Mouse (Mus musculus): ENCODE data around the gene Smad5. TPM values are rescaled to one million over a fixed set of nuclear protein-coding genes. Genes with fewer than 3 reads are reported as not detected.

The Smad5 gene
- total and polyA plus RNA-seq, 3 experiments, result 19.7 to 30.3 (median 29.7) TPM

DNA sequence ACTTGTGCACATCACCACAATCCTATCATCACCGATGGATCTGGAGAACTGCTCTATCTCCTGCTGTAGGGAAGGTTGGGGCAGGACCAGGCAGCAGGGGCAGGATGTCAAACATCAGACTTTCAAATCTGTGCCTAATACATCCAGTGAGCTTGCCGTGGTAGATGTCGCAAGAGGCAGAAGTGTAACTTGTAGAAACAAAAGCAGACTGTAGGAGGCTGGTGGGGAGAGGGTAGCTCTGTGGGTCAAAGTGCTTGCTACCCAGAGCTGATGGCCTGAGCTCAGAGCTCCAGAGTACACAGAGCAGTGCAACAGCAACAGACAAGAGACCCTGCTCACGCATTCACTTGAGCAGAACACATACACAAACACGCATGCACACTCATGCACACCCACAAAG lies 6.1 kb upstream of the Smad5 start:
- Histone ChIP-seq H3K27ac (no peak overlapping the region), H3K27me3 (ENCODE audit: control insufficient read depth, insufficient read depth, low read length) (no peaks in the 10 kb centered on the region), H3K4me1 (ENCODE audit: control insufficient read depth, insufficient read depth, low read length) (peaks cover 1% of the 10 kb centered on the region; the same call in 1 of the 2 replicates), H3K9ac (ENCODE audit: low read depth, low read length) (no peak overlapping the region), H3K36me3 (ENCODE audit: control insufficient read depth, insufficient read depth, low read length) (no peaks in the 10 kb centered on the region), H3K79me2 (replicated peaks; ENCODE audit: control insufficient read depth, insufficient read depth, low read length) (no peaks in the 10 kb centered on the region), H3K4me3 (no peak overlapping the region)
- intact Hi-C loops (cut with DNase I), result no loop called here
- WGBS, result 82% methylated on average over 5 of the region's 5 CpGs
- TF ChIP-seq POLR2A (IDR thresholded peaks at IDR 0.05; ENCODE audit: insufficient read depth, low read depth, low read length) (no peak), EP300 (IDR thresholded peaks at IDR 0.05; ENCODE audit: insufficient read depth, low read depth, low read length) (no peak), CTCF (IDR thresholded peaks at IDR 0.05) (no peak)
- no peak for DNase-seq

DNA sequence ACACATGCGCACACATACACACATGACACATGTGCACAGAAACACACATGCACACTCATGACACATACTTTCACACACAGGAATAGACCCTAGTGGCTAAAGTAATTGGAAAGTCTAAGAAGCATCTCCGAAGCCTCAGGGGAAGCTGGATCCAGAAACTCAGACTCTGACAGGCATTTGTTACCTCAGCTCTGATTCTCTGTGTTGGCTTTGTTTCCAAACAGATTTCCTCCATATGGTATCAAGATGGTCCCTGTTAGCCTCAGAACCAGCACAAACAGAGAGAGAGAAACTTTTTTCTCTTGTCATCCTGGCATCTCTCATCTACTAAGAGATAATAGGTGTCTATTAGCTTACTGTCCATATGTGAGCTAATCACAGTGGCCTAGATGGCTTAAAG lies 5.6 kb upstream of the Smad5 start:
- WGBS, result 97% methylated on average over 2 of the region's 2 CpGs
- Histone ChIP-seq H3K27me3 (ENCODE audit: control insufficient read depth, insufficient read depth, low read length) (no peaks in the 10 kb centered on the region), H3K4me3 (no peak overlapping the region), H3K36me3 (ENCODE audit: control insufficient read depth, insufficient read depth, low read length) (no peaks in the 10 kb centered on the region), H3K9ac (ENCODE audit: low read depth, low read length) (no peak overlapping the region), H3K27ac (no peak overlapping the region), H3K4me1 (ENCODE audit: control insufficient read depth, insufficient read depth, low read length) (peaks cover 1% of the 10 kb centered on the region; the same call in 1 of the 2 replicates), H3K79me2 (replicated peaks; ENCODE audit: control insufficient read depth, insufficient read depth, low read length) (no peaks in the 10 kb centered on the region)
- intact Hi-C loops (cut with DNase I), result no loop called here
- TF ChIP-seq POLR2A (IDR thresholded peaks at IDR 0.05; ENCODE audit: insufficient read depth, low read depth, low read length) (no peak), CTCF (IDR thresholded peaks at IDR 0.05) (no peak), EP300 (IDR thresholded peaks at IDR 0.05; ENCODE audit: insufficient read depth, low read depth, low read length) (no peak)
- DNase-seq, result no peak

DNA sequence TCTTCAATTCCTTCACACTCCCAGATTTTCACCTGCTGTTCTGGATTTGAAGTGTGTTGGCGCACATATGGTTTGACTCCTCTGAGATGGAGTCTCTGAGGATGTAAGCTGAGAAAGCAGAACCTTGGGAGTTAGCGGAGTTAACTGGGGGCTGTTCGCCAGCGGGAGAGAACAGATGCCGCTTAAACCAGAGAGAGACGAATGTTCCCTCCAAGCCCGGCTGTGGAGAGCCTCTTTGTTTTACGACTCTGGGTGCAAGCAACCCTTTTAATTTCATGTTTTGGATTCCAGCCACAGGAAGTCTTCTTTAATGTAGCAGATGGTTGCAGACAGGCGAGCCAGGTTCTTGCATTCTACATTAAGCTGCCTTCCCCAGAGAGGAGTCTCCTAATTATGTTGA lies 4.4 kb upstream of the Smad5 start:
- no peak for TF ChIP-seq CTCF (IDR thresholded peaks at IDR 0.05)
- TF ChIP-seq EP300 (IDR thresholded peaks at IDR 0.05; ENCODE audit: insufficient read depth, low read depth, low read length), result no peak
- no peak for TF ChIP-seq POLR2A (IDR thresholded peaks at IDR 0.05; ENCODE audit: insufficient read depth, low read depth, low read length)
- intact Hi-C loops (cut with DNase I), result no loop called here
- Histone ChIP-seq H3K36me3 (ENCODE audit: control insufficient read depth, insufficient read depth, low read length) (no peaks in the 10 kb centered on the region), H3K4me3 (no peak overlapping the region), H3K27ac (no peak overlapping the region), H3K27me3 (ENCODE audit: control insufficient read depth, insufficient read depth, low read length) (no peaks in the 10 kb centered on the region), H3K9ac (ENCODE audit: low read depth, low read length) (no peak overlapping the region), H3K4me1 (ENCODE audit: control insufficient read depth, insufficient read depth, low read length) (peaks cover 4% of the 10 kb centered on the region), H3K79me2 (replicated peaks; ENCODE audit: control insufficient read depth, insufficient read depth, low read length) (no peaks in the 10 kb centered on the region)
- no peak for DNase-seq
- WGBS, result 29% methylated on average over 9 of the region's 9 CpGs

DNA sequence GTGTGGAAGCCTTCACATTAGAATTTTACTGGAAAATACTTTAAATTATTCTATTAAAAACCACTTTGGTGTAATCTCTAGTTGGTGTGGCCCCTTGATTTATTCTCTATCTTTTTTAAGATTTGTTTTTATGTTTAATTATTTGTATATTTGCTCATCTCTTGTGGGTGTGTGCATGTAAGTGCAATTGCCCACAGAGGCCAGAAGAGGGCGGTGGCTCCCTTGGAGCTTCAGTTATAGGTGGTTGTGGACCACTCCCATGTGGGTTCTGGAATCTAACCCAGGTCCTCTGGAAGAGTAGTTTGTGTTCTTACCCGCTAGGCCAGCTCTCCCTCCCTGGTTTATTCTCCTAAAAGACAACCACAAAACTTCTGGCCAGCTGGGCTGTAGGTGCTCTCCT lies 3.4 kb upstream of the Smad5 start:
- WGBS, result 88% methylated on average over 2 of the region's 2 CpGs
- Histone ChIP-seq H3K4me1 (ENCODE audit: control insufficient read depth, insufficient read depth, low read length) (peaks cover 6% of the 10 kb centered on the region), H3K9ac (ENCODE audit: low read depth, low read length) (no peak overlapping the region), H3K4me3 (no peak overlapping the region), H3K27me3 (ENCODE audit: control insufficient read depth, insufficient read depth, low read length) (no peaks in the 10 kb centered on the region), H3K79me2 (replicated peaks; ENCODE audit: control insufficient read depth, insufficient read depth, low read length) (no peaks in the 10 kb centered on the region), H3K36me3 (ENCODE audit: control insufficient read depth, insufficient read depth, low read length) (no peaks in the 10 kb centered on the region), H3K27ac (no peak overlapping the region)
- intact Hi-C loops (cut with DNase I), result no loop called here
- no peak for DNase-seq
- TF ChIP-seq POLR2A (IDR thresholded peaks at IDR 0.05; ENCODE audit: insufficient read depth, low read depth, low read length) (no peak), CTCF (IDR thresholded peaks at IDR 0.05) (peak; percentile 37), EP300 (IDR thresholded peaks at IDR 0.05; ENCODE audit: insufficient read depth, low read depth, low read length) (no peak)

DNA sequence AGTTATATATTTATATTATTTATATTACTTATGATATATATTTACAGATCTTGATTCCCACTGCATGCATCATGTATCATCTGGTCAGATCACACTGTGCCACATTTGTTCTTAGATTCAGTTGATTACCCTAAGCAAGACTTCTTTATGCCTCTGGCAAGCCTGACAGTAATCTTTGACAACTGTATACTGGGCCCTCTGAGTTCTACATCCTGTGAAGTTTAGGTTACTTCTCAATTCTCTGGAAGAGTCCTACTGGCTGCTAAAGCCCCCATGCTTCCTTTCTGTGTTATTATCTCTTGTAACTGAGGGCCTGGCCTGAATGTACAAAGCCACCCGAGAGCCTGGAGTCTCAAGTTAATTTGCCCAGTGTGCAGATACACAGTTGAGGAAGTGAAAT lies 1.8 kb upstream of the Smad5 start:
- DNase-seq, result no peak
- no peaks in the 10 kb centered on the region for H3K27me3 ChIP-seq (ENCODE audit: control insufficient read depth, insufficient read depth, low read length)
- 0 out of 2 replicates have a peak, but pooled peaks cover 4% of the 10 kb centered on the region for H3K79me2 ChIP-seq (replicated peaks; ENCODE audit: control insufficient read depth, insufficient read depth, low read length)
- intact Hi-C loops (cut with DNase I), result loop anchor here (2.0 to 5.0 kb wide), 3 partner anchors 18 to 39 kb away; no protein-coding TSS in a partner anchor
- H3K9ac ChIP-seq (ENCODE audit: low read depth, low read length), result no peak overlapping the region
- peaks cover 2% of the 10 kb centered on the region for H3K36me3 ChIP-seq (ENCODE audit: control insufficient read depth, insufficient read depth, low read length)
- WGBS, result 71% methylated on average over 1 of the region's 1 CpGs
- TF ChIP-seq CTCF (IDR thresholded peaks at IDR 0.05) (no peak), POLR2A (IDR thresholded peaks at IDR 0.05; ENCODE audit: insufficient read depth, low read depth, low read length) (no peak), EP300 (IDR thresholded peaks at IDR 0.05; ENCODE audit: insufficient read depth, low read depth, low read length) (no peak)
- H3K4me1 ChIP-seq (ENCODE audit: control insufficient read depth, insufficient read depth, low read length), result peaks cover 15% of the 10 kb centered on the region
- H3K4me3 ChIP-seq, result no peak overlapping the region
- no peak overlapping the region for H3K27ac ChIP-seq

DNA sequence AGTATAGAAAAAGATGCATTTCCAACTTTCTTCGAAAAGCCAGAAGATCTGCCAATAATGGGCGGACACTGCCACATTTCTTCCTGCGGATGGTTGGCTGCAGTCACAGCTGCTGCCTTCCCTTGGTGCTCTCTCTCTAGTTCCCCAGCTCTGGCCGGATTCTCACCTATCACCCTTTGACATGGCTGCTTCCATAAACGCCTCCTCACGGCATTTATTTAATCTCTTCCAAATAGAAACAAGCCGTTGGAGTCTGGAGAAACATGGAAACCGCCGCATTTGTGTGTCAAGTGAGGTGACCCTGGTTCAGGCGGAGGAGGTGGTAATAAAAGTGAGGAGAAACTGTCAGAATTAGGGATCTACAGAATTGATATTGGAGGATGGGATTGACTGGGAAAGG lies 886 bp upstream of the Smad5 start:
- intact Hi-C loops (cut with DNase I), result loop anchor here (2.0 to 5.0 kb wide), 3 partner anchors 19 to 40 kb away; no protein-coding TSS in a partner anchor

More for the DNA sequence above, 886 bp upstream of the Smad5 start:
- 66% methylated on average over 10 of the region's 10 CpGs for WGBS
- DNase-seq, result no peak
- Histone ChIP-seq H3K27me3 (ENCODE audit: control insufficient read depth, insufficient read depth, low read length) (no peaks in the 10 kb centered on the region), H3K36me3 (ENCODE audit: control insufficient read depth, insufficient read depth, low read length) (peaks cover 7% of the 10 kb centered on the region), H3K27ac (no peak overlapping the region), H3K9ac (ENCODE audit: low read depth, low read length) (no peak overlapping the region), H3K79me2 (replicated peaks; ENCODE audit: control insufficient read depth, insufficient read depth, low read length) (0 out of 2 replicates have a peak, but pooled peaks cover 4% of the 10 kb centered on the region), H3K4me3 (no peak overlapping the region), H3K4me1 (ENCODE audit: control insufficient read depth, insufficient read depth, low read length) (peaks cover 16% of the 10 kb centered on the region)
- TF ChIP-seq CTCF (IDR thresholded peaks at IDR 0.05), result no peak
- no peak for TF ChIP-seq POLR2A (IDR thresholded peaks at IDR 0.05; ENCODE audit: insufficient read depth, low read depth, low read length)
- no peak for TF ChIP-seq EP300 (IDR thresholded peaks at IDR 0.05; ENCODE audit: insufficient read depth, low read depth, low read length)
